Mouse (Mus musculus) liver, postnatal 0 days (tissue): ENCODE measurements at regions not wholly inside any gene's neighbourhood (a gene's known extent, or its start where the extent isn't known, plus 50 kb on each side); places are given as distances from the start of the nearest gene placed in this dataset.

Experiments used
- CTCF ChIP-seq: sonication (generic); IDR thresholded peaks from 2 replicates; pipeline ENCODE4 v1.5.1; 2016; ENCODE audit warnings: antibody characterized with exemption, low read depth
- EP300 ChIP-seq: IDR thresholded peaks from 2 replicates; pipeline ENCODE4 v1.6.1; 2016; ENCODE audit warnings: antibody characterized with exemption, low read depth, mild to moderate bottlenecking

DNA sequence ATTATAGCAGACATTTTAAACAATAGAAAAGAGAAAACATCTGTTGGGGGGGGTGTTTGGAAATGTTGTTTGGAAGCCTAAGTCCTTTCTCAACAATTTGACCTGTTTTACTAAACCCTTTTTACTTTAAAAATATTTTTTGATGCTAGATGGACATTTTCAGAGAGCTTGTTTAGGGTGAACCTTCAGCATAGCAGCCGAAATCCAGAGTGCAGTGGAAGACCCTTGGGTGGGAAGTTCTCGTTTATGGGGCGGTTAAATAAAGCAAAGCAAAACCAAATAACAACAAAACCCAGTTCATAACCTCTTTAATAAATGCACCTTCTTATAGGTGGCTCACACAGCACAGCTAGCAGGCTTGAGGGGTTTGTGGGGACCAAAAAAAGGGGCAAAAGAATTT is 62.4 kb upstream of the Ppara start:
- TF ChIP-seq CTCF (no peak), EP300 (no peak)
